Mouse (Mus musculus) liver, embryonic 12.5 days (tissue): Measurements from ENCODE around the gene Ntrk1. TPM values are rescaled to one million over a fixed set of nuclear protein-coding genes. Genes with fewer than 3 reads are reported as not detected.

Experiments used
- ATAC-seq: fragments of 200-750 bp; cut with Nextera tagmentation; 2 replicates; pipeline ENCODE4 v1.8.0; 2017; ENCODE audit warnings: moderate number of reproducible peaks, mild to moderate bottlenecking, moderate library complexity
- H3K27ac ChIP-seq: fragments of 300-500 bp; sonication (generic); 2 replicates; pipeline ENCODE4 v1.5.1; 2016; ENCODE audit warnings: mild to moderate bottlenecking
- H3K27me3 ChIP-seq: fragments of 300-500 bp; sonication (generic); replicated peaks from 2 replicates; pipeline ENCODE4 v1.6.1; 2016; ENCODE audit warnings: mild to moderate bottlenecking, moderate library complexity
- H3K36me3 ChIP-seq: fragments of 300-500 bp; sonication (generic); 2 replicates; pipeline ENCODE4 v1.6.1; 2016; ENCODE audit warnings: mild to moderate bottlenecking, moderate library complexity
- H3K4me1 ChIP-seq: fragments of 300-500 bp; sonication (generic); 2 replicates; pipeline ENCODE4 v1.6.1; 2016
- H3K4me2 ChIP-seq: fragments of 300-500 bp; sonication (generic); 2 replicates; pipeline ENCODE4 v1.6.1; 2016; ENCODE audit warnings: mild to moderate bottlenecking, moderate library complexity
- H3K4me3 ChIP-seq: fragments of 300-500 bp; sonication (generic); 2 replicates; pipeline ENCODE4 v1.5.1; 2016; ENCODE audit warnings: mild to moderate bottlenecking, moderate library complexity
- H3K9ac ChIP-seq: fragments of 300-500 bp; sonication (generic); 2 replicates; pipeline ENCODE4 v1.6.1; 2016; ENCODE audit warnings: mild to moderate bottlenecking, moderate library complexity
- H3K9me3 ChIP-seq: fragments of 300-500 bp; sonication (generic); replicated peaks from 2 replicates; pipeline ENCODE4 v1.6.1; 2016; ENCODE audit warnings: mild to moderate bottlenecking, moderate library complexity
- WGBS: fragments of 180-500 bp; shearing (Covaris S2); methylation state at CpG from one replicate; pipeline ENCODE4 v1.1.7; 2016; ENCODE audit not compliant: insufficient replicate concordance; 5-methylcytosine and 5-hydroxymethylcytosine counted together
- polyA plus RNA-seq: library from polyadenylated mRNA; unstranded; fragments of >200 nt; fragmentation: Nextera tagmentation; extraction: Ambion mirVana; gene quantifications from 2 replicates; pipeline ENCODE4 v1.2.1, GENCODE M21; 2016

Gene Ntrk1
- polyA plus RNA-seq, 1 experiment from 2014 or later, result 0.31 TPM

DNA sequence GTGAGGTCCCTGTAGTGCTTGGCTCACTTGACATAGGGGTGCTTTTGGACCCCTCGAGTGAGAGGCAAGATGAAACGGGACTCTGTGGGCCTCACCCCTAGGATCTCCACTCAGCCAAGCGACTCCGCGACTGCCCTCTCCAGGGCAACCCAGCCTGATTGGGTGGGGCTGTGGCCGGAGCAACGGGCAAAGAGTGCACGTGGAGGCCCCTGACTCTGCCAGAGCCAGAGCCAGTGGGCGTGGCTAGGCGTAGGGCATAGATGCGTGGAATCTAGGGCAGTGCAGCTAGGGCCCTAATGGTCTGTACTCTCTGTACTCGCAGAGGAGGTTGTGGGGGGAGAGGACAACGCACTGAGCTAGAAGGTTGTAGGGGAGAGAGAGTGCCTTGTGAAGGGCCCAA, 46.5 kb downstream of the Ntrk1 start, which contains the start of gene Lrrc71:
Gene Lrrc71 (minus strand): TSS at position 195 of the 400 bp plus-strand sequence.
- Histone ChIP-seq H3K9me3 (no peaks in the 10 kb centered on the region), H3K27me3 (peaks cover 6% of the 10 kb centered on the region; the same call in 1 of the 2 replicates), H3K36me3 (peaks cover 10% of the 10 kb centered on the region), H3K4me3 (no peak within 1 kb of the TSS), H3K9ac (no peak within 1 kb of the TSS), H3K4me1 (no peaks in the 10 kb centered on the region), H3K27ac (no peak within 1 kb of the TSS), H3K4me2 (no peak within 1 kb of the TSS)
- peak; percentile 33 for ATAC-seq
- WGBS, result 59% methylated on average over 13 of the region's 13 CpGs

DNA sequence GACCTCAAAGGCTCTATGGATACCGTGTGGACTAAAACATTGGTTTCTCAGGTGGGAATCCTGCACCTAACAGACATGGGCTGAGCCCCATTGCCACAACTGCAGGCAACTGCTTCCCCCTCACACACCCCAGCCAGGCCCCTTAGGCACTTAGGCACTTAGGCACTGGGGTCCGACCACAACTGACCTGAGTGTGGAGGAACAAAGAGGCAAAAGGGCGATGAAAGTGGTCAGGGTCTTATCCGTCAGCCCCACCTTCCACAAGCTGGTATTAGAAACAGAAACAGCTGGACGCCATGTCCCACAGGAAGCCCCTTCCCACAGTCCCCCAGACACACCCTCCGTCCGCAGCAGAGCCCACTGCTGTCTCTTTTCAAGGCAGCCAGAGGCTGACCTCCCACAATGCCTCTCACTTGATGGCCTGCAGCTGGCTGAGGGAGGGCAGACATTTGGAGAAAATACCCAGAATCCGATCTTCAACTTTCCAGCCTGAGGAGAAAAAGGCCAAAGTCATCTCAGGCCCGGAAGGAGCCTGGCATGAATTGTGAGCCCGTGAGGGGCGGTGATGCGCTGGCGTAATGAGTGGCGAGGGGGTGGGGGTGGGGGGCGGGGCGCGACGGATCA, 49.8 kb downstream of the Ntrk1 start:
- no peak for ATAC-seq
- Histone ChIP-seq H3K27ac (no peak overlapping the region), H3K27me3 (peaks cover 6% of the 10 kb centered on the region; the same call in 1 of the 2 replicates), H3K36me3 (no peaks in the 10 kb centered on the region), H3K4me3 (no peak overlapping the region), H3K4me1 (no peaks in the 10 kb centered on the region), H3K4me2 (peak overlapping the region; percentile 3; the same call in 1 of the 2 replicates), H3K9me3 (no peaks in the 10 kb centered on the region), H3K9ac (no peak overlapping the region)
- WGBS, result 40% methylated on average over 15 of the region's 18 CpGs

GRCm38 (mm10) chr3:87743927-87744326, 51.0 kb downstream of the Ntrk1 start:
- WGBS, result 46% methylated on average over 4 of the region's 4 CpGs
- no peak overlapping the region for H3K27ac ChIP-seq
- no peaks in the 10 kb centered on the region for H3K4me1 ChIP-seq
- H3K9ac ChIP-seq, result no peak overlapping the region
- H3K36me3 ChIP-seq, result no peaks in the 10 kb centered on the region
- H3K27me3 ChIP-seq, result peaks cover 6% of the 10 kb centered on the region; the same call in 1 of the 2 replicates
- no peak overlapping the region for H3K4me3 ChIP-seq
- no peak for ATAC-seq
- no peak overlapping the region for H3K4me2 ChIP-seq
- H3K9me3 ChIP-seq, result no peaks in the 10 kb centered on the region

DNA sequence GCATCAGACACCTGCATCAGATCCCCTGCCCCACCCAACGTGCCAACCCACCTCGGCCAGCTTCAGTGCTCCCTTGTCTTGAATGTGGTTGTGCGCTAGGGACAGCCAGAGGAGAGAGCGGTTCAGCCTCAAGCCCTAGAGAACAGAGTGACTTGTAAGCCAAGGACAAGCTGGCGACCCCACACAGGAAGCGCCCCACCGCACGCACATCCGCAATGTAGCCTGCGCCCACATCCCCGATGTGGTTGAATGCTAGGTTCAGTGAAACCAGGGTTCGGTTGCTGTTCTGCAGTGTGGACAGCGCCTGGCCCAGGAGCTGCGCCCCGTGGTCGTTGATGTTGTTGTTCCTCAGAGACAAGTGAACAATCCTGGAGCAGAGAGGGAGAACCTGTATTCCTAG, 52.2 kb downstream of the Ntrk1 start:
- Histone ChIP-seq H3K9ac (no peak overlapping the region), H3K4me2 (no peak overlapping the region), H3K4me1 (no peaks in the 10 kb centered on the region), H3K9me3 (no peaks in the 10 kb centered on the region), H3K27me3 (no peaks in the 10 kb centered on the region; the same call in 1 of the 2 replicates), H3K4me3 (no peak overlapping the region), H3K27ac (no peak overlapping the region), H3K36me3 (peaks cover 9% of the 10 kb centered on the region)
- 67% methylated on average over 16 of the region's 16 CpGs for WGBS
- ATAC-seq, result no peak

DNA sequence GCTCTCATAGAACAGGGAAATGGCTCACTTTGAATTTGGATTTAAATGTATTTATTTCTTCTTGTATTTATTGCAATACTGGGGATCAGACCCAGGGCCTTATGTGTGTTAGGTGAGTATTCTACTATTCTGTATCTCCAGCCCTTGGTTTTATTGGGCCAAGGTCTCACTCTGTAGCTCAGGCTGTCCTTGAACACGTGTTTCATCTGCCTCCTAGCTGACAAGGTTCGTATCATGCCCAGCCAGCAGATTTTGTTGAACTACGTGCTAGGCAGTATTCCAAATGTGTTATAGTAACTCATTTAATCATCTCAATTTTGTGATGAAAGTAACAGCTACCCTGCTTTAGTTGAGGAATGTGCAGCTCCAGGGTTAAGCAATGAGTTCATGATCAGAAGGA, 52.9 kb downstream of the Ntrk1 start:
- WGBS, result 65% methylated on average over 3 of the region's 3 CpGs
- H3K9ac ChIP-seq, result no peak overlapping the region

DNA sequence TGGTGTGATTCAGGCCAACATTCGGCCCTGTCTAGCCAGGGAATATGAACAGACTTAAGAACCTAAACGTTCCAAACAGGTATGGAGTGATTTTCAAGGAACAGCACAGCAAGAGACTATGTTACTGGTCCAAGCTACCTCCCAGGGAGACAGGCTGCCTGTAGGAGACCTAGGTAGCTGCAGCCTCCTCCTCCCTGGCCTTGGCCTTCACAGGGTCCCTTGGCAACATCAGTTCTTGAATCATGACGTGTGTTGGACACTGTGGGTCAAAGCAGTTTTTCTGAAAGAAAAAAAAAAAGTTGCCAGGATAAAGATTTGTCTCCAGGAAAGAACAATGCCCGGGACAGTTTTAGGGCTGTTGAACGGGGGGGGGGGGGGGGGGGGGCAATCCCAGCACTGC, 56.1 kb downstream of the Ntrk1 start:
- Histone ChIP-seq H3K9me3 (no peaks in the 10 kb centered on the region), H3K4me3 (no peak overlapping the region), H3K27ac (no peak overlapping the region), H3K4me2 (no peak overlapping the region), H3K4me1 (no peaks in the 10 kb centered on the region), H3K9ac (no peak overlapping the region), H3K36me3 (peaks cover 37% of the 10 kb centered on the region), H3K27me3 (no peaks in the 10 kb centered on the region)
- WGBS, result 63% methylated on average over 3 of the region's 5 CpGs
- no peak for ATAC-seq

More for the DNA sequence above, 52.9 kb downstream of the Ntrk1 start:
- no peaks in the 10 kb centered on the region; the same call in 1 of the 2 replicates for H3K27me3 ChIP-seq
- H3K4me2 ChIP-seq, result no peak overlapping the region
- H3K36me3 ChIP-seq, result peaks cover 16% of the 10 kb centered on the region
- H3K4me3 ChIP-seq, result no peak overlapping the region
- H3K9me3 ChIP-seq, result no peaks in the 10 kb centered on the region
- H3K4me1 ChIP-seq, result no peaks in the 10 kb centered on the region
- no peak overlapping the region for H3K27ac ChIP-seq
- no peak for ATAC-seq

DNA sequence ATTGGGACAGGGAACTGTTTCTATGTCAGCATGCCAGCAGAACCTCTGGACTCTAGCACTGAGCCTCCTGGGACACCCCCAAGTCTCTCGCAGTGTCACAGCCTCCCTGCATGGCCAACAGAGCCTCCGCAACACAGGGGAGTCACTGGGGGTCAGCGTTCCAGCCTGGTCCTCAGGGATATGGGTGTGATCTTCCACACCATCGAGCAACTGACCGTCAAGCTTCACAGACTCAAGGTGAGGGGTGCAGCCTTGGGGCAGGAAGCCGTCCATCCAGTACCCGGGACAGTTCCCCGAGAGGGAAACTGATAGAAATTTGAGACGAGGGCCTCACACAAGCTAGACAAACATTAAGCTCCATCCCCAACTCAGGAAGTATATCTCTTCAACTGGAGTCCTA, 59.6 kb downstream of the Ntrk1 start:
- ATAC-seq, result no peak
- H3K9me3 ChIP-seq, result no peaks in the 10 kb centered on the region
- H3K9ac ChIP-seq, result no peak overlapping the region
- no peak overlapping the region for H3K4me2 ChIP-seq
- no peak overlapping the region for H3K4me3 ChIP-seq
- H3K4me1 ChIP-seq, result no peaks in the 10 kb centered on the region
- no peaks in the 10 kb centered on the region for H3K27me3 ChIP-seq
- H3K36me3 ChIP-seq, result peaks cover 55% of the 10 kb centered on the region
- 71% methylated on average over 9 of the region's 9 CpGs for WGBS
- H3K27ac ChIP-seq, result no peak overlapping the region

GRCm38 (mm10) chr3:87733984-87734761, 60.8 kb downstream of the Ntrk1 start:
- H3K27me3 ChIP-seq, result no peaks in the 10 kb centered on the region
- no peak overlapping the region for H3K9ac ChIP-seq
- no peak overlapping the region for H3K4me3 ChIP-seq
- peaks cover 60% of the 10 kb centered on the region for H3K36me3 ChIP-seq
- 74% methylated on average over 11 of the region's 11 CpGs for WGBS
- no peak overlapping the region for H3K27ac ChIP-seq
- no peaks in the 10 kb centered on the region for H3K4me1 ChIP-seq
- H3K4me2 ChIP-seq, result no peak overlapping the region
- no peak for ATAC-seq
- no peaks in the 10 kb centered on the region for H3K9me3 ChIP-seq

DNA sequence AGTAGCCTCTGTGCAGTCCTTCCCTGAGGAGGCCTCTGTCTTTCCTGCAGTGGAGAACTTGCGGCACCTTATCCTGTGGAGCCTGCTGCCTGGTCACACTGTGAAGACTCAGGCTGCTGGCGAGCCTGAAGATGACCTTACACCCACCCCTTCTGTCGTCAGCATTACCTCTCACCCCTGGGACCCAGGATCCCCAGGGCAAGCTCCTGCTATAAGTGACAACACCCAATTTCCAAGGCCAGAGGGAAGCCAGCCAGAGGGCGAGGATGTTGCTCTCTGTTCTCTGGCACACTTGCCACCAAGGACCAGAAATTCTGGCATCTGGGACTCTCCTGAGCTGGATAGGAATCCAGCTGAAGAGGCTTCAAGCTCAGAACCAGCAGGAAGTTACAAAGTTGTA, 61.9 kb downstream of the Ntrk1 start:
- Histone ChIP-seq H3K27me3 (no peaks in the 10 kb centered on the region), H3K9ac (no peak overlapping the region), H3K4me2 (no peak overlapping the region), H3K4me1 (no peaks in the 10 kb centered on the region), H3K27ac (no peak overlapping the region), H3K9me3 (no peaks in the 10 kb centered on the region), H3K36me3 (peaks cover 63% of the 10 kb centered on the region), H3K4me3 (no peak overlapping the region)
- no peak for ATAC-seq
- 44% methylated on average over 4 of the region's 4 CpGs for WGBS

DNA sequence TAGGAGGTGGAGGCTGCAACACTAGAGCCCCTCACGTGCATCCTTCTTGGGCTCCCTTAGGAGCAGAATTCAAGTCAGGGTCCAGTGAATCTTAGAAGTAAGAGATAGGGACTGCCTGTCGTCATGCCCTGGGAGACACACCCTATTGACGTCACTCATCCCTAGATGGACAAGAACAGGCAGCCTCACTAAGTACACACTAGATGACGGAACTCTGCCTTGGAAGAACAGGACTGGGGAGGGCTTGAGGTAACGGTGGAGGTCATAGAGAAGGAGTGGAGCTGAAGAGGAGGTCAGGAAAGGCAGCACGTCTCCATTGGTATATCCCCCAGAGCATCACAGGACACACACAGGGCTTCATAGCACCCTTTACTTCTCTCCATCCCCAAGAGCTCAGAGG, 66.3 kb downstream of the Ntrk1 start:
- no peak for ATAC-seq
- Histone ChIP-seq H3K9ac (no peak overlapping the region), H3K36me3 (peaks cover 61% of the 10 kb centered on the region)

More for the DNA sequence above, 66.3 kb downstream of the Ntrk1 start:
- Histone ChIP-seq H3K9me3 (no peaks in the 10 kb centered on the region), H3K27ac (no peak overlapping the region), H3K27me3 (no peaks in the 10 kb centered on the region), H3K4me2 (no peak overlapping the region), H3K4me1 (no peaks in the 10 kb centered on the region), H3K4me3 (no peak overlapping the region)
- 62% methylated on average over 6 of the region's 6 CpGs for WGBS
